Mouse (Mus musculus): ENCODE measurements around the gene Ifih1. TPM values are rescaled to one million over a fixed set of nuclear protein-coding genes. Genes with fewer than 3 reads are reported as not detected.

Gene Ifih1
- 10 to 100 TPM; 17.2 to 22.3 TPM for total RNA-seq (2023)

DNA sequence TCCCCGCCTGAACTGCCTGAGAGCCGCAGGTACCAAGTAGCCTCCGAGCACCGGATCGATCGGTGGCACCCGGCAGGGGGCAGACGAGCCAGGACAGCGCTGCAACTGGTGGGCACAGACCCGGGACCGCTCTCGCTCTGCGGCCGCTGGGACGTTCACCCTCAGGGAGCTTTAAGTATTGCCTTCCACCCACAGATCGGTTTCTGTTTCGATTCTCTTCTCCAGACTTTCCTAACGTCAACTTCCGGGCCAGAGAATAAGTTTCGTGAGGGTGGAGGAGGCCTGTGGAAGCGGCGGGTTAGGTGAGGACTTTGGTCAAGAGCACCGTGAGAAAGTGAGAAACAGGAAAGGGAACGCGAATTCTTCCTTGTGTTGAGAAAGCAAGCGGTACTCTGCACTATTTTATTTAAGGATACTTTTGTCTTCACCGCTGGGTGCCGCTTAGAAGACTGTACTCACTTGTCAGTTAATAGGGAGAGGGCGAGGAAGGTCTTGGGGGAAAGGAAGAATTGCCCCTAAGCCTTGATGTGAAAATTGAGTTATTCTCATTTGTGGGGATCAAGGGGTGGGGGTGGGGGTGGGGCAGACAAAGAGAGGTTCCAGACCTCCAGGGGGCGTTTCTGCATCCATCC lies at the start of gene Ifih1:
Ifih1 (minus strand) TSS at position 242 of the 632 bp plus-strand sequence.

GRCm38 (mm10) chr2:62664135-62664670 lies 18.1 kb upstream of the Ifih1 start, which contains the start of gene Gca:
Gene Gca (plus strand): TSS chr2:62664285.

GRCm38 (mm10) chr2:62573753-62574159 lies 72.3 kb downstream of the Ifih1 start, which contains the start of gene Fap:
Gene Fap (minus strand): TSS chr2:62574075.

Other genes starting within 250 kb of the Ifih1 start
- 1 to 10 TPM; 3.8 to 5.2 TPM for gene Dpp4, start 234.0 kb downstream of the Ifih1 start, total RNA-seq (2023)
- not detected for gene Gcg, start 162.6 kb downstream of the Ifih1 start, total RNA-seq (2023)
- 1 to 10 TPM; 1.7 to 1.8 TPM for gene Fap, start 72.2 kb downstream of the Ifih1 start, total RNA-seq (2023)
- 100 to 1,000 TPM; 115 to 117 TPM for gene Gca, start 18.0 kb upstream of the Ifih1 start, total RNA-seq (2023)

Data from neutrophil, adult 83 days (primary cell).